Mouse (Mus musculus) kidney, adult 2 months (tissue): ENCODE measurements around the gene Dnajc7. TPM values are rescaled to one million over a fixed set of nuclear protein-coding genes. Genes with fewer than 3 reads are reported as not detected.

Experiments
- DNase-seq: peaks from one replicate; pipeline ENCODE4 v3.0.0; 2021
- H3K27ac ChIP-seq: fragments of 200-500 bp; 2 replicates; pipeline ENCODE4 v1.5.1; 2012; ENCODE audit warnings: low read depth, low read length, control low read depth, inconsistent platforms; ENCODE audit not compliant: insufficient read depth
- H3K27me3 ChIP-seq: fragments of 200-500 bp; replicated peaks from 2 replicates; pipeline ENCODE4 v1.6.1; 2012; ENCODE audit warnings: mild to moderate bottlenecking, moderate library complexity, low read length, inconsistent platforms; ENCODE audit not compliant: control insufficient read depth, insufficient read depth
- H3K36me3 ChIP-seq: fragments of 200-500 bp; 2 replicates; pipeline ENCODE4 v1.6.1; 2012; ENCODE audit warnings: mild to moderate bottlenecking, moderate library complexity, low read length, inconsistent platforms; ENCODE audit not compliant: control insufficient read depth, insufficient read depth
- H3K4me1 ChIP-seq: fragments of 200-500 bp; 2 replicates; pipeline ENCODE4 v1.6.1; 2011; ENCODE audit warnings: low read length; ENCODE audit not compliant: control insufficient read depth, insufficient read depth
- H3K4me3 ChIP-seq: fragments of 200-500 bp; 2 replicates; pipeline ENCODE4 v1.5.1; 2011; ENCODE audit warnings: mild to moderate bottlenecking, low read depth, low read length, control low read depth; ENCODE audit not compliant: insufficient read depth
- CTCF ChIP-seq: fragments of 200-500 bp; conservative IDR thresholded peaks from 2 replicates; pipeline ENCODE4 v1.5.1; 2011; ENCODE audit warnings: low read depth, mild to moderate bottlenecking, control low read depth, low read length, moderate library complexity, mixed read lengths; ENCODE audit not compliant: insufficient read depth, insufficient read length
- POLR2A ChIP-seq: fragments of 200-500 bp; IDR thresholded peaks from one replicate; pipeline ENCODE4 v1.6.1; 2011; ENCODE audit warnings: low read depth, low read length, control low read depth
- WGBS: fragments of 180-500 bp; shearing (Covaris S2); methylation state at CpG from one replicate; pipeline ENCODE4 v1.1.7; 2018; 5-methylcytosine and 5-hydroxymethylcytosine counted together
- polyA plus RNA-seq: library from polyadenylated mRNA; depleted of rRNA; stranded (reverse); fragments of >200 nt; gene quantifications from 2 replicates; pipeline ENCODE4 v1.2.3, GENCODE M21; 2012

The Dnajc7 gene
- polyA plus RNA-seq, 1 experiment: 45.6 TPM

DNA sequence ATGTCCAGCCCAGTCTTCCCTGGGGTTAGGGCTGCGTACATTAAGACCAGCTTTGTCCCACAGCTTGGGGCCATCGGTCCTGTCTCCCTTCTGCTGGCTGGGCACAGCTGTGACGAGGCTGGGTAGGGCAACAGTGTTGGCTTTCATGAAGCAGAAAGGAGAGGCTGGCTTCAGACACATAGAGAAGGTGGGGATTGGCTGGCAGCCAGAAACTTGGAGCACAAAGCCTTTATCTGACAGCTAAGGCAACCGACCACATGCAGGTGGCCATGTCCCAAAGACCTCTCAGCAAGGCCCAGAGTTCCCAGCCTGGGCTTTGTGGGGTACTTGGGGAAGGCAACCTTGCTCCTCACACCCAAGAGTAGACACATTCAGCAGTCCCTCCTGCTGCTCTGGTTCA lies 38.2 kb downstream of the Dnajc7 start:
- Histone ChIP-seq H3K27ac (no peak overlapping the region), H3K27me3 (no peaks in the 10 kb centered on the region), H3K4me1 (no peaks in the 10 kb centered on the region), H3K36me3 (peaks cover 8% of the 10 kb centered on the region), H3K4me3 (no peak overlapping the region)
- DNase-seq: no peak
- WGBS: 59% methylated on average over 4 of the region's 4 CpGs
- TF ChIP-seq POLR2A (no peak), CTCF (no peak)

GRCm38 (mm10) chr11:100580275-100580674 lies 39.7 kb downstream of the Dnajc7 start:
- TF ChIP-seq POLR2A: no peak
- no peak for TF ChIP-seq CTCF
- DNase-seq: no peak
- Histone ChIP-seq H3K27ac (no peak overlapping the region), H3K4me1 (no peaks in the 10 kb centered on the region), H3K4me3 (no peak overlapping the region), H3K27me3 (no peaks in the 10 kb centered on the region), H3K36me3 (peaks cover 6% of the 10 kb centered on the region)
- 66% methylated on average over 13 of the region's 13 CpGs for WGBS

GRCm38 (mm10) chr11:100579116-100579799 lies 40.7 kb downstream of the Dnajc7 start:
- 90% methylated on average over 9 of the region's 9 CpGs for WGBS
- no peak for TF ChIP-seq CTCF
- no peak for TF ChIP-seq POLR2A
- Histone ChIP-seq H3K36me3 (peaks cover 2% of the 10 kb centered on the region), H3K27me3 (no peaks in the 10 kb centered on the region), H3K27ac (no peak overlapping the region), H3K4me3 (no peak overlapping the region), H3K4me1 (peaks cover 2% of the 10 kb centered on the region; the same call in 1 of the 2 replicates)
- no peak for DNase-seq

DNA sequence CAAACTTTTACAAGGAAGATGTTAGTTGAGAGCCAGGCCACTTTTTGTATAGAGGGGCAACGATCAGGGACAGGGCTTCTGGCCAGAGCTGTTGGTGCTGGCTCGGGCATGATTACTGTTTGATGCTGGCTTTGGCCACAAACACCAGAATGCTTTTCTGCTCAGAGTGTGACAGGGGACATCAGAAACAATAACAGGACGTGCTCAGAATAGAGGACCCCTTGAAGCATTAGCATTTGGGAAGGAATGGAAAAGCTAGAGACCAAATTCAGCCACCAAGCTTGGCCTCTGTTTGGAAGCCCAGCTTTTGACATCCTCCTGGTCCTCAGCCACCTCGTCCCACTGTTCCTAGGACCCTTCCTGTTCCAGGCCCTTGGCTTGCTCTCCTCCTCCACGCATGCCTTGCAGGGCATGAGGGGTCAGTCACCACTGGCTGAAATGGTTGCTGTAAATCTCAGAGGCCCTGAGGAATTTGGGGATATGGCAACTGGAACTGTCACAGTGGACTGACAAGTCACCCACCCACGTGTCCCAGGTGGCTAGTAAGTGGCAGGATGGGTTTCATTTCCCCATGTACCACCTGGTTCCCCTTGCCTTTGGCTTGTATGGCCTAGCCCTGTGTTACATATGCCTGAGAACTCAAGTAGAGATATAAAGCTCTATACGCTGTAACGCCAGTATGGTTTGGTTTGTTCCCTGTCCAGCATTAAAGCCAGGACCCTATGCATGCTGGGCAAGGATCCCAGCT lies 41.9 kb downstream of the Dnajc7 start:
- H3K27me3 ChIP-seq: no peaks in the 10 kb centered on the region
- no peak for TF ChIP-seq POLR2A
- TF ChIP-seq CTCF: no peak
- peaks cover 2% of the 10 kb centered on the region; the same call in 1 of the 2 replicates for H3K4me1 ChIP-seq
- no peak overlapping the region for H3K27ac ChIP-seq
- H3K36me3 ChIP-seq: no peaks in the 10 kb centered on the region; the same call in 1 of the 2 replicates
- WGBS: 66% methylated on average over 8 of the region's 8 CpGs
- H3K4me3 ChIP-seq: no peak overlapping the region
- DNase-seq: no peak

DNA sequence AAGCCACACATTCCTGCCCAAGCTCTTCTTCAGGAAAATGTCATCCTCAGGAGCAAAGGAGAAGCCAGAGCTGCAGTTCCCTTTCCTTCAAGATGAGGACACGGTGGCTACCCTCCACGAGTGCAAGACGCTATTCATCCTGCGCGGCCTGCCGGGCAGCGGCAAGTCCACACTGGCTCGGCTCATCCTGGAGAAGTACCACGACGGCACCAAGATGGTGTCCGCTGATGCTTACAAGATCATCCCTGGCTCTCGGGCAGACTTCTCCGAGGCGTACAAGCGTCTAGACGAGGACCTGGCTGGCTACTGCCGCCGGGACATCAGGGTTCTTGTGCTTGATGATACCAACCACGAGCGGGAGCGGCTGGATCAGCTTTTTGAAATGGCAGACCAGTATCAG lies 43.7 kb downstream of the Dnajc7 start:
- no peak for DNase-seq
- H3K27me3 ChIP-seq: no peaks in the 10 kb centered on the region
- peaks cover 4% of the 10 kb centered on the region; the same call in 1 of the 2 replicates for H3K4me1 ChIP-seq
- WGBS: 76% methylated on average over 21 of the region's 21 CpGs
- no peak overlapping the region for H3K4me3 ChIP-seq
- TF ChIP-seq CTCF (no peak), POLR2A (no peak)
- H3K27ac ChIP-seq: no peak overlapping the region
- no peaks in the 10 kb centered on the region; the same call in 1 of the 2 replicates for H3K36me3 ChIP-seq

DNA sequence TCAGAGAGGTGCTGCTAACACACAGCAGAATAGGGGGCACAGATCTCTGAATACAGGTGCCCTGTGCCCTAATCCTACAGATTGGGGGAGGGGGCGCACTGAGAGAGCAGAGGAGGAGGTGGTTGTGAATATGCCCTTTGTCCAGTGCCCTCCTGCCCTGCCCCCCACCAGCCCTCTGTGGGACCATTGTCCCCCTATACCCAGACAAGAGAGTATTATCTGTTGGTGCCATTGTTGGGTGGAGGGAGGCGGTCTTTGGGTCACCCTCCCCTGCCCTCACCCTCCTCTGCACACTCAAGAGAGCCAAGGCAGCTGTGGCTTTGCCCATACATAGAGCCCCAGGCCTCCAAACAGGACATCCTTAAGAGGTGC lies 44.5 kb downstream of the Dnajc7 start:
- 58% methylated on average over 2 of the region's 2 CpGs for WGBS
- peaks cover 6% of the 10 kb centered on the region; the same call in 1 of the 2 replicates for H3K4me1 ChIP-seq
- no peak for DNase-seq
- H3K27me3 ChIP-seq: no peaks in the 10 kb centered on the region
- H3K4me3 ChIP-seq: peak overlapping the region; percentile 78
- H3K27ac ChIP-seq: no peak overlapping the region
- H3K36me3 ChIP-seq: no peaks in the 10 kb centered on the region
- no peak for TF ChIP-seq CTCF
- TF ChIP-seq POLR2A: no peak
